Mouse (Mus musculus) G1E (cell line): ENCODE data around the gene Plekhm2. TPM values are rescaled to one million over a fixed set of nuclear protein-coding genes. Genes with fewer than 3 reads are reported as not detected.

Source experiments
- ATAC-seq: 2 replicates; pipeline ENCODE4 v1.8.0; 2016; ENCODE audit warnings: mild to moderate bottlenecking; ENCODE audit not compliant: insufficient number of reproducible peaks, poor library complexity, low FRiP score, severe bottlenecking; ENCODE audit errors: extremely low read depth
- DNase-seq: peaks from one replicate; pipeline ENCODE4 v3.0.0; 2012; ENCODE audit warnings: low spot score
- H3K27me3 ChIP-seq: 2 replicates; pipeline ENCODE4 v1.6.1; 2012; ENCODE audit warnings: mild to moderate bottlenecking, low read length, inconsistent platforms; ENCODE audit not compliant: insufficient read depth
- H3K36me3 ChIP-seq: replicated peaks from 2 replicates; pipeline ENCODE3; 2012; ENCODE audit warnings: mild to moderate bottlenecking, inconsistent platforms
- H3K4me1 ChIP-seq: 2 replicates; pipeline ENCODE4 v1.6.1; 2012; ENCODE audit warnings: low read depth, low read length, inconsistent platforms, mixed read lengths; ENCODE audit not compliant: insufficient read depth
- H3K4me3 ChIP-seq: 2 replicates; pipeline ENCODE4 v1.5.1; 2012; ENCODE audit warnings: low read depth, mild to moderate bottlenecking, inconsistent platforms, low read length, moderate library complexity, mixed read lengths
- H3K9me3 ChIP-seq: replicated peaks from 2 replicates; pipeline ENCODE4 v1.6.1; 2012; ENCODE audit warnings: inconsistent platforms
- CTCF ChIP-seq: IDR thresholded peaks from 2 replicates; pipeline ENCODE4 v1.5.1; 2012; ENCODE audit warnings: low read depth, low read length, inconsistent platforms, mixed read lengths
- GATA1 ChIP-seq: IDR thresholded peaks from 2 replicates; pipeline ENCODE4 v1.6.1; 2012; ENCODE audit warnings: borderline replicate concordance, low read length, inconsistent platforms, mixed read lengths
- GATA2 ChIP-seq: IDR thresholded peaks from 2 replicates; pipeline ENCODE4 v1.6.1; 2012; ENCODE audit warnings: low read depth, low read length, inconsistent platforms, borderline replicate concordance
- POLR2AphosphoS5 ChIP-seq: IDR thresholded peaks from 2 replicates; pipeline ENCODE4 v1.6.1; 2012; ENCODE audit warnings: low read depth, low read length, inconsistent platforms; ENCODE audit not compliant: insufficient replicate concordance
- TAL1 ChIP-seq: conservative IDR thresholded peaks from 2 replicates; pipeline ENCODE4 v1.6.1; 2012; ENCODE audit warnings: low read depth, low read length, inconsistent platforms, mixed read lengths
- polyA plus RNA-seq: library from polyadenylated mRNA; stranded (reverse); fragments of >175 nt; gene quantifications from 2 replicates; pipeline ENCODE4 v1.2.3, GENCODE M21; 2012
- total RNA-seq, 2 experiments: library from RNA; stranded (forward) in 1 of 2; stranded (reverse) in 1 of 2; fragments of 200-1000 nt in 1 of 2; fragments of >200 nt in 1 of 2; fragmentation: Nextera tagmentation in 1 of 2; gene quantifications; 2 replicates each; pipeline ENCODE4 v1.2.3; 2014 to 2017

The Plekhm2 gene
- total and polyA plus RNA-seq, 3 experiments: 8.3 to 29.0 (median 20.0) TPM

- no peak for ATAC-seq
- peaks cover 9% of the 10 kb centered on the region for H3K27me3 ChIP-seq
- H3K9me3 ChIP-seq: no peaks in the 10 kb centered on the region
- H3K4me3 ChIP-seq: no peak overlapping the region
- TF ChIP-seq GATA1 (no peak), CTCF (no peak), TAL1 (no peak), POLR2AphosphoS5 (no peak), GATA2 (no peak)
- no peak for DNase-seq
- H3K36me3 ChIP-seq: no peaks in the 10 kb centered on the region
- H3K4me1 ChIP-seq: peaks cover 11% of the 10 kb centered on the region
Measured at GRCm38 (mm10) chr4:141669898-141670712, 5.4 kb upstream of the Plekhm2 start.

DNA sequence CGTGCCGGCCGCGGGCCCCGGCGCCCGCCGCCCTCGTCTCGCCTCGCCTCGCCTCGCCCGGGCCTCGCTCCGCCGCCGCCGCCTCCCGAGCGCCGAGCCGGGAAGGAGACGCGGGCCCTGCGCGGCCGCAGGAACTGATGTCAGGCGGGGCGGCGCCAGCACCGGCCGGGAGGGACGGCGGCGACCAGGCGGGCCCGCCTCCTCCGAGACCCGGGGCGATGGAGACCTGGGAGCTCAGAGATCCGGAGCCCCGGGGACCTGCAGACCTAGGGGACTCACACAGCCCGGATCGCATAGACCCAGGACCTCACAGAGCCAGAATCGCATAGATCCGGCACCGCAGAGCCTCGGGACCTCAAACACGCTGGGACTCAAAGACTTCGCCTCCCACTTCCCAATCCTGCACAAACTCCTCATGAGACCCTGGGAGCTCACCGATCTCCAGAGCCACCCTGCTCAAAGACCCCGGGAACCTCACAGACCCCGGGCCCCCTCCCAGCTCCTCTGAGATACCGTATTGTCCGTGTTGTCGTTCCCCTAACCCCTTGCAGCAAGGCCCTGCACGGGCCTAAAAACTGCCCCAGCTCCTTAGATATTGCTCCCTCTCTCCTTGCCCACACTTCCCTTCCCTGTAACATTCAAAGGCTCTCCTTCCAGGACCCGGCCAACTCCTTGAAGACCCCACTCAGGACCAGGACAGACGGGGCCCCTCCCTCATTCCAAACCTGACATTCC lies 521 bp downstream of the Plekhm2 start:
- TF ChIP-seq GATA1 (no peak), GATA2 (no peak), POLR2AphosphoS5 (no peak)
- H3K4me3 ChIP-seq: peak overlapping the region; percentile 81
- H3K4me1 ChIP-seq: peaks cover 28% of the 10 kb centered on the region
- peaks cover 27% of the 10 kb centered on the region for H3K36me3 ChIP-seq
- peaks cover 2% of the 10 kb centered on the region for H3K27me3 ChIP-seq
- ATAC-seq: peak; percentile 38
- H3K9me3 ChIP-seq: no peaks in the 10 kb centered on the region
- peak; percentile 91 for DNase-seq

- TF ChIP-seq TAL1: no peak
- TF ChIP-seq CTCF: no peak
- no peak for TF ChIP-seq POLR2AphosphoS5
- no peak for TF ChIP-seq GATA1
- no peak for TF ChIP-seq GATA2
- H3K4me3 ChIP-seq: peak overlapping the region; percentile 81
- H3K27me3 ChIP-seq: peaks cover 2% of the 10 kb centered on the region
- H3K36me3 ChIP-seq: peaks cover 35% of the 10 kb centered on the region
- ATAC-seq (no peak), DNase-seq (peak; percentile 35)
- no peaks in the 10 kb centered on the region for H3K9me3 ChIP-seq
- peaks cover 36% of the 10 kb centered on the region for H3K4me1 ChIP-seq
Measured at GRCm38 (mm10) chr4:141663122-141663931, 1.4 kb downstream of the Plekhm2 start.

GRCm38 (mm10) chr4:141660884-141661283 lies 3.8 kb downstream of the Plekhm2 start:
- TF ChIP-seq TAL1 (no peak), GATA1 (no peak), POLR2AphosphoS5 (no peak), CTCF (no peak), GATA2 (no peak)
- no peak for DNase-seq
- Histone ChIP-seq H3K36me3 (peaks cover 56% of the 10 kb centered on the region), H3K9me3 (no peaks in the 10 kb centered on the region), H3K27me3 (peaks cover 1% of the 10 kb centered on the region; the same call in 1 of the 2 replicates), H3K4me3 (no peak overlapping the region), H3K4me1 (peaks cover 48% of the 10 kb centered on the region)
- no peak for ATAC-seq

GRCm38 (mm10) chr4:141659739-141660138 lies 5.0 kb downstream of the Plekhm2 start:
- TF ChIP-seq CTCF (no peak), GATA2 (no peak), TAL1 (no peak), POLR2AphosphoS5 (no peak), GATA1 (no peak)
- no peaks in the 10 kb centered on the region for H3K9me3 ChIP-seq
- H3K4me1 ChIP-seq: peaks cover 45% of the 10 kb centered on the region
- no peak overlapping the region for H3K4me3 ChIP-seq
- no peak for DNase-seq
- peaks cover 59% of the 10 kb centered on the region for H3K36me3 ChIP-seq
- H3K27me3 ChIP-seq: no peaks in the 10 kb centered on the region
- ATAC-seq: no peak
